Mouse (Mus musculus): ENCODE measurements around the gene Nxpe5. TPM values are rescaled to one million over a fixed set of nuclear protein-coding genes. Genes with fewer than 3 reads are reported as not detected.

Gene Nxpe5
- polyA plus RNA-seq, 2 experiments, result 0.09 to 0.23 TPM

DNA sequence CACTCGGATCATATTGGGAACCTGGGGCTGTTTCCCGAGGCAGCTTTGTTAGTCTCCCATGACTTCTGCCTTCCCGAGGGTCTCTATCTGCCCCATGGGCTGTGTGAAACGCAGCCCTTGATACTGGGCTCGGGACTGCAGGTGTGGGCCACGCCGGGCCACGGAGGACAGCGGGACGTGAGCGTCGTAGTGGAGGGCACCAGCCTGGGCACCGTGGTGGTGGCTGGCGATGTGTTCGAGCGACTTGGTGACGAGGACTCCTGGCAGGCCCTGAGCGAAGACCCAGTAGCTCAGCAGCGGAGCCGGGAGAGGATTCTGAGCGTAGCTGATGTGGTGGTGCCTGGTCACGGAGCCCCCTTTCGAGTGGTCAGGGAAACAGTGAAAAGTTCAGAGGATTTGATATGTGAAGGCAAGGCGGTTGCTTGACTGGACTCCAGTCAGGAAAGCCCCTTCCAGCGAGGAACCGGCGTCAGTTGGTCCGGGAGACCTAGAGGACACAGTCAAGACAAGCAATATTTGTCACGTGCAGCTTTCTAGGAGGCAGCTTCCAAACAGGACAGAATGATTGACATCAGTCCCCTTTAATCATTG, 30.8 kb upstream of the Nxpe5 start:
- no peaks in the 10 kb centered on the region for H3K27me3 ChIP-seq (ENCODE audit: control insufficient read depth, insufficient read depth, low read length)
- WGBS (ENCODE audit: insufficient replicate concordance), result 3% methylated on average over 29 of the region's 29 CpGs
- DNase-seq (ENCODE audit: low read depth in 3 of 3, low spot score in 3 of 3) (no peak), ATAC-seq (ENCODE audit: insufficient read depth) (peak; percentile 56)
- peaks cover 5% of the 10 kb centered on the region; the same call in 1 of the 2 replicates for H3K36me3 ChIP-seq (replicated peaks; ENCODE audit: control insufficient read depth, insufficient read depth, low read depth)
- peak overlapping the region; percentile 74 to 81 for H3K4me3 ChIP-seq (ENCODE audit: insufficient read depth in 1 of 2, low read depth in 2 of 2, low read length in 2 of 2)
- H3K9me3 ChIP-seq (ENCODE audit: control insufficient read depth, low read length), result no peaks in the 10 kb centered on the region
- H3K4me2 ChIP-seq (ENCODE audit: low read depth), result peak overlapping the region; percentile 82
- H3K9ac ChIP-seq (replicated peaks), result peak overlapping the region; percentile 83
- H3K4me1 ChIP-seq (replicated peaks; ENCODE audit: control insufficient read depth in 2 of 2, insufficient read depth in 2 of 2, low read length in 1 of 2), result peaks cover 0 to 6% of the 10 kb centered on the region in 2 experiments; a peak in 3 of 4 replicates
- no peak for TF ChIP-seq EP300 (IDR thresholded peaks at IDR 0.05; ENCODE audit: low read depth)
- TF ChIP-seq CTCF (IDR thresholded peaks at IDR 0.05; ENCODE audit: low read depth), result no peak
- H3K27ac ChIP-seq, result no peak overlapping the region; the same call in 1 of the 2 replicates

DNA sequence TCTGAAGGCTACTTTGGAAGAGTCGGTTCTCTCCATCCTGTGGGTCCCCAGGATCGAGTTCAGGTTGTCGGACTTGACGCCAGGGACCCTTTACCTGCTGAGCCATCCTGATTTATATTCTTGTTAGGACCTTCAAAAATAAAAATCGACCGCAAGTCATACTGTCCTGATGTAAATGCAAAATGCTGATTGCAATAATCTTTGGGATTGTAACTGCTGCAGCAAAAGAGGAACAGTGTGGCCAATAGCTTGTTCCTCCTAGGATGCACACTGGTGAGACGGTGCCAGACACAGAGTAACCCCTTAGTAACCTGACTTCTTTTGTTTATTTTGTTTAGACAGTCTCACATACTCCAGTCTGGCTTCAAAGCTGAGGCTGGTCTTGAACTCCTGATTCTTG, 30.2 kb upstream of the Nxpe5 start:
- no peak overlapping the region for H3K27ac ChIP-seq
- no peak for ATAC-seq (ENCODE audit: insufficient read depth)
- no peak for DNase-seq (ENCODE audit: low read depth in 3 of 3, low spot score in 3 of 3)
- H3K9me3 ChIP-seq (ENCODE audit: control insufficient read depth, low read length), result no peaks in the 10 kb centered on the region
- peaks cover 3% of the 10 kb centered on the region; the same call in 1 of the 2 replicates for H3K36me3 ChIP-seq (replicated peaks; ENCODE audit: control insufficient read depth, insufficient read depth, low read depth)
- H3K27me3 ChIP-seq (ENCODE audit: control insufficient read depth, insufficient read depth, low read length), result no peaks in the 10 kb centered on the region
- peak overlapping the region in 1 of 2 experiments; percentile 74; a peak in 2 of 4 replicates for H3K4me3 ChIP-seq (ENCODE audit: insufficient read depth in 1 of 2, low read depth in 2 of 2, low read length in 2 of 2)
- H3K4me1 ChIP-seq (replicated peaks; ENCODE audit: control insufficient read depth in 2 of 2, insufficient read depth in 2 of 2, low read length in 1 of 2), result peaks cover 0 to 6% of the 10 kb centered on the region in 2 experiments; a peak in 3 of 4 replicates
- WGBS (ENCODE audit: insufficient replicate concordance), result 60% methylated on average over 7 of the region's 7 CpGs
- no peak overlapping the region for H3K9ac ChIP-seq (replicated peaks)
- peak overlapping the region; percentile 82 for H3K4me2 ChIP-seq (ENCODE audit: low read depth)
- no peak for TF ChIP-seq CTCF (IDR thresholded peaks at IDR 0.05; ENCODE audit: low read depth)
- TF ChIP-seq EP300 (IDR thresholded peaks at IDR 0.05; ENCODE audit: low read depth), result no peak

DNA sequence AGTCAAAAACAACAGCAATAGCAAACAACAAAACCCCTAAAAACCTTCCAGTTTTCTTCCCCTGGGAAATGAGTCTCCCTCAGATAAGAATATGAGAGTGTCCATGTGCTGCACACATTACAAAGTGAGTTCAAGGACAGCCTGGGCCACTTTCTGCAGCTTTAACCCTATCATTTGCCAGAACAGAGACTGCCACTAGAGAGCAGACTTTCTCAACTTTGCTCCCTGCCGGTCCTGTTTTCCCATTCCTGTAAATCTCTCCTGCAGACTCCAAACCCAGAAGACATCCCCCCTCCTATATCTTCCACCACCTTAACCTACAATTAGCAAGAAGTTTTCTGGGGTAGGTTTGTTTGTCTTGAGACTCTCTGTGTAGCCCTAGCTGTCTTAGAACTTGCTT, 26.1 kb upstream of the Nxpe5 start:
- no peak overlapping the region for H3K4me3 ChIP-seq (ENCODE audit: insufficient read depth in 1 of 2, low read depth in 2 of 2, low read length in 2 of 2)
- H3K27ac ChIP-seq, result no peak overlapping the region
- H3K36me3 ChIP-seq (replicated peaks; ENCODE audit: control insufficient read depth, insufficient read depth, low read depth), result no peaks in the 10 kb centered on the region
- H3K27me3 ChIP-seq (ENCODE audit: control insufficient read depth, insufficient read depth, low read length), result no peaks in the 10 kb centered on the region
- no peak overlapping the region for H3K9ac ChIP-seq (replicated peaks)
- no peaks in the 10 kb centered on the region; a peak in 1 of 4 replicates for H3K4me1 ChIP-seq (replicated peaks; ENCODE audit: control insufficient read depth in 2 of 2, insufficient read depth in 2 of 2, low read length in 1 of 2)
- H3K4me2 ChIP-seq (ENCODE audit: low read depth), result no peak overlapping the region
- H3K9me3 ChIP-seq (ENCODE audit: control insufficient read depth, low read length), result no peaks in the 10 kb centered on the region; the same call in 1 of the 2 replicates
- WGBS (ENCODE audit: insufficient replicate concordance), result 13% methylated on average over 1 of the region's 1 CpGs
- peak; percentile 39 for TF ChIP-seq CTCF (IDR thresholded peaks at IDR 0.05; ENCODE audit: low read depth)
- TF ChIP-seq EP300 (IDR thresholded peaks at IDR 0.05; ENCODE audit: low read depth), result no peak
- ATAC-seq (ENCODE audit: insufficient read depth) (no peak), DNase-seq (ENCODE audit: low read depth in 3 of 3, low spot score in 3 of 3) (no peak)

DNA sequence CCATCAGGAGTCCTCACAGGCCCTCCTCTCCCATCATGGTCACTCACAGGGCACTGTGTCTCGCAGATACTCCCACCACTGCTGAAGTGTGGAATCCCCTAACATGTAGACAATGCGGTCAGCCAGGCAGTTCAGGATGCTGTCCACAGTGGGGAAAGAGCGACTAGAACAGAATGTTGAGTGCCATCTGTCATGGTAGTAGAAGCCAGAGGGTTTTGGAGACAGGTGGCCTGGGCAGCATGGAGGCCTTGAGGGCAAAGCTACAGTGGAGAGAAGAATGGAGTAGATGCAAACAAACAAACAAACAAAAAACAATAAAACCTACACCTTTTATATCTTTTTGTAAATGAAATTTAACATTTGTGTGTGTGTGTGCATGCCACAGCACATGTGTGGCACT, 23.6 kb upstream of the Nxpe5 start:
- no peak for TF ChIP-seq CTCF (IDR thresholded peaks at IDR 0.05; ENCODE audit: low read depth)
- no peak for TF ChIP-seq EP300 (IDR thresholded peaks at IDR 0.05; ENCODE audit: low read depth)
- DNase-seq (ENCODE audit: low read depth in 3 of 3, low spot score in 3 of 3), result no peak

DNA sequence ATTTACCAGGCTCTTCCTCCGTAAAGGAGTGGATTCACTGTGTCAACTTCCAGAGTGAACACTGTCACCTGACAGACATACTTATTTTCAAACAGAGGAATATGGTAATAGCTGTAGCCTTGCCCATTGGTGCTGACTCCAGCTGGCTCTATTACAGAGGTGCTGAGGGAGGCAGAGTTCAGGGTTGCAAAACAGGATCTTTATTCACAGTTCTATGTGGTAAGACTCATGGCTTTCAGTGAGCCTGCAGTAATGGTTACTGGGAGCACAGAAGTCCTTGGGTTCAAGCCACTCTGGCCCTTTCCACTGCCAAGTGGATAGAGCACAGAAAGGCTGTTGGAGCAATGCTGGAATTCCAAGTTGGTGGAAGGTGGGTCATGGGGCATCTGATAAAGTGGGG, 18.4 kb upstream of the Nxpe5 start:
- no peak for DNase-seq (ENCODE audit: low read depth in 3 of 3, low spot score in 3 of 3)
- TF ChIP-seq CTCF (IDR thresholded peaks at IDR 0.05; ENCODE audit: low read depth), result no peak
- no peak for TF ChIP-seq EP300 (IDR thresholded peaks at IDR 0.05; ENCODE audit: low read depth)
- H3K4me1 ChIP-seq (replicated peaks; ENCODE audit: control insufficient read depth in 2 of 2, insufficient read depth in 2 of 2, low read length in 1 of 2), result no peaks in the 10 kb centered on the region
- H3K36me3 ChIP-seq (replicated peaks; ENCODE audit: control insufficient read depth, insufficient read depth, low read depth), result no peaks in the 10 kb centered on the region
- H3K27me3 ChIP-seq (ENCODE audit: control insufficient read depth, insufficient read depth, low read length), result no peaks in the 10 kb centered on the region
- ATAC-seq (ENCODE audit: insufficient read depth), result no peak
- H3K9me3 ChIP-seq (ENCODE audit: control insufficient read depth, low read length), result no peaks in the 10 kb centered on the region; the same call in 1 of the 2 replicates
- no peak overlapping the region for H3K9ac ChIP-seq (replicated peaks)
- WGBS (ENCODE audit: insufficient replicate concordance), result 61% methylated on average over 1 of the region's 1 CpGs
- H3K4me2 ChIP-seq (ENCODE audit: low read depth), result no peak overlapping the region
- no peak overlapping the region for H3K27ac ChIP-seq
- H3K4me3 ChIP-seq (ENCODE audit: insufficient read depth in 1 of 2, low read depth in 2 of 2, low read length in 2 of 2), result no peak overlapping the region

More for the DNA sequence above, 23.6 kb upstream of the Nxpe5 start:
- Histone ChIP-seq H3K4me1 (replicated peaks; ENCODE audit: control insufficient read depth in 2 of 2, insufficient read depth in 2 of 2, low read length in 1 of 2) (no peaks in the 10 kb centered on the region), H3K9me3 (ENCODE audit: control insufficient read depth, low read length) (no peaks in the 10 kb centered on the region; the same call in 1 of the 2 replicates), H3K9ac (replicated peaks) (no peak overlapping the region), H3K4me3 (ENCODE audit: insufficient read depth in 1 of 2, low read depth in 2 of 2, low read length in 2 of 2) (no peak overlapping the region), H3K4me2 (ENCODE audit: low read depth) (no peak overlapping the region), H3K27ac (no peak overlapping the region), H3K27me3 (ENCODE audit: control insufficient read depth, insufficient read depth, low read length) (no peaks in the 10 kb centered on the region), H3K36me3 (replicated peaks; ENCODE audit: control insufficient read depth, insufficient read depth, low read depth) (no peaks in the 10 kb centered on the region)
- WGBS (ENCODE audit: insufficient replicate concordance), result 60% methylated on average over 3 of the region's 3 CpGs
- ATAC-seq (ENCODE audit: insufficient read depth), result no peak

All from liver, embryonic 14.5 days (tissue).